Mouse (Mus musculus) myocyte (in vitro differentiated cells): Measurements from ENCODE around the gene Nkap. TPM values are rescaled to one million over a fixed set of nuclear protein-coding genes. Genes with fewer than 3 reads are reported as not detected.
A peak's percentile ranks its signal among the peaks of the same experiment; 100 is the strongest.

Experiments used
- H3K27me3 ChIP-seq: one replicate; pipeline ENCODE4 v1.6.1; 2011; ENCODE audit not compliant: control insufficient read depth, insufficient read depth, insufficient read length
- H3K36me3 ChIP-seq: one replicate; pipeline ENCODE4 v1.6.1; 2011; ENCODE audit not compliant: control insufficient read depth, insufficient read depth
- H3K4me2 ChIP-seq: one replicate; pipeline ENCODE4 v1.6.1; 2011; ENCODE audit warnings: low read depth, control low read depth
- H3K4me3 ChIP-seq: one replicate; pipeline ENCODE4 v1.5.1; 2011; ENCODE audit warnings: mild to moderate bottlenecking, control low read depth, moderate library complexity
- H3K79me2 ChIP-seq: one replicate; pipeline ENCODE4 v1.6.1; 2011; ENCODE audit not compliant: control insufficient read depth, insufficient read depth
- H3ac ChIP-seq: one replicate; pipeline ENCODE4 v1.6.1; 2011; ENCODE audit not compliant: control insufficient read depth, insufficient read length
- CEBPB ChIP-seq: IDR thresholded peaks from 2 replicates; pipeline ENCODE4 v1.6.1; 2011; ENCODE audit warnings: mild to moderate bottlenecking, moderate library complexity; ENCODE audit not compliant: poor library complexity, insufficient read depth, severe bottlenecking
- E2F4 ChIP-seq: IDR thresholded peaks from one replicate; pipeline ENCODE4 v1.6.1; 2011; ENCODE audit warnings: mild to moderate bottlenecking, control low read depth, moderate library complexity; ENCODE audit not compliant: insufficient read depth
- MAX ChIP-seq: IDR thresholded peaks from one replicate; pipeline ENCODE4 v1.6.1; 2011; ENCODE audit warnings: low read depth, mild to moderate bottlenecking, control low read depth
- MYOD1 ChIP-seq, 3 experiments: IDR thresholded peaks; one replicate each; pipeline ENCODE4 v1.6.1; 2011; ENCODE audit warnings: control low read depth in 2 of 3, low read depth in 2 of 3, mild to moderate bottlenecking in 2 of 3, moderate library complexity in 1 of 3; ENCODE audit not compliant: insufficient read length in 2 of 3, control insufficient read depth in 1 of 3
- MYOG ChIP-seq, 3 experiments: IDR thresholded peaks; one replicate each; pipeline ENCODE4 v1.6.1; 2011; ENCODE audit warnings: control low read depth in 2 of 3, low read depth in 2 of 3, mild to moderate bottlenecking in 2 of 3; ENCODE audit not compliant: insufficient read length in 2 of 3, control insufficient read depth in 1 of 3, insufficient read depth in 1 of 3
- POLR2A ChIP-seq: IDR thresholded peaks from one replicate; pipeline ENCODE4 v1.6.1; 2011; ENCODE audit warnings: low read depth, mild to moderate bottlenecking, control low read depth, moderate library complexity; ENCODE audit not compliant: insufficient read length
- POLR2AphosphoS2 ChIP-seq: IDR thresholded peaks from one replicate; pipeline ENCODE4 v1.6.1; 2011; ENCODE audit warnings: low read depth, control low read depth; ENCODE audit not compliant: insufficient read length
- REST ChIP-seq: IDR thresholded peaks from one replicate; pipeline ENCODE4 v1.6.1; 2011; ENCODE audit warnings: mild to moderate bottlenecking, control low read depth, moderate library complexity; ENCODE audit not compliant: insufficient read depth, insufficient read length
- SRF ChIP-seq: IDR thresholded peaks from one replicate; pipeline ENCODE4 v1.6.1; 2011; ENCODE audit warnings: low read depth; ENCODE audit not compliant: control insufficient read depth, insufficient read length
- TCF12 ChIP-seq: IDR thresholded peaks from one replicate; pipeline ENCODE4 v1.6.1; 2011; ENCODE audit warnings: mild to moderate bottlenecking, control low read depth; ENCODE audit not compliant: poor library complexity, insufficient read depth, severe bottlenecking
- TCF3 ChIP-seq: IDR thresholded peaks from one replicate; pipeline ENCODE4 v1.6.1; 2011; ENCODE audit warnings: low read depth, control low read depth; ENCODE audit not compliant: insufficient read length
- USF1 ChIP-seq: IDR thresholded peaks from one replicate; pipeline ENCODE4 v1.6.1; 2011; ENCODE audit warnings: low read depth, mild to moderate bottlenecking, control low read depth, moderate library complexity
- polyA plus RNA-seq: library from polyadenylated mRNA; unstranded; fragments of >200 nt; fragmentation: generic; extraction: Trizol; gene quantifications from one replicate; pipeline ENCODE4 v1.2.1, GENCODE M21; 2012; ENCODE audit warnings: missing spikeins

Gene Nkap
- polyA plus RNA-seq, 1 experiment, result 2.3 TPM

GRCm38 (mm10) chrX:37103826-37104225 is 22.8 kb upstream of the Nkap start:
- H3ac ChIP-seq, result no peak overlapping the region
- no peak for TF ChIP-seq MYOG (IDR thresholded peaks at IDR 0.05; ENCODE audit: control insufficient read depth in 1 of 3, insufficient read depth in 1 of 3, insufficient read length in 2 of 3, low read depth in 2 of 3)
- no peak for TF ChIP-seq MAX
- no peak for TF ChIP-seq CEBPB
- no peak for TF ChIP-seq TCF12
- TF ChIP-seq SRF, result no peak
- no peak for TF ChIP-seq POLR2AphosphoS2
- TF ChIP-seq MYOD1 (IDR thresholded peaks at IDR 0.05; ENCODE audit: control insufficient read depth in 1 of 3, insufficient read length in 2 of 3, low read depth in 2 of 3), result no peak
- no peak for TF ChIP-seq POLR2A
- TF ChIP-seq USF1, result no peak
- no peak for TF ChIP-seq E2F4
- TF ChIP-seq REST, result no peak
- no peak for TF ChIP-seq TCF3
- no peaks in the 10 kb centered on the region for H3K36me3 ChIP-seq
- H3K27me3 ChIP-seq, result no peaks in the 10 kb centered on the region
- H3K4me3 ChIP-seq, result no peak overlapping the region
- peaks cover 2% of the 10 kb centered on the region for H3K79me2 ChIP-seq
- no peak overlapping the region for H3K4me2 ChIP-seq

- TF ChIP-seq TCF3 (no peak), POLR2A (no peak), MAX (no peak), SRF (no peak), POLR2AphosphoS2 (no peak), CEBPB (no peak), USF1 (no peak), MYOG (IDR thresholded peaks at IDR 0.05; ENCODE audit: control insufficient read depth in 1 of 3, insufficient read depth in 1 of 3, insufficient read length in 2 of 3, low read depth in 2 of 3) (no peak), REST (no peak), MYOD1 (IDR thresholded peaks at IDR 0.05; ENCODE audit: control insufficient read depth in 1 of 3, insufficient read length in 2 of 3, low read depth in 2 of 3) (no peak), TCF12 (no peak), E2F4 (no peak)
- Histone ChIP-seq H3K36me3 (no peaks in the 10 kb centered on the region), H3K27me3 (no peaks in the 10 kb centered on the region), H3ac (peak overlapping the region; percentile 4), H3K4me2 (peak overlapping the region; percentile 84), H3K79me2 (peaks cover 9% of the 10 kb centered on the region), H3K4me3 (peak overlapping the region; percentile 50)
Observed at GRCm38 (mm10) chrX:37109526-37110192, 16.9 kb upstream of the Nkap start.

GRCm38 (mm10) chrX:37110193-37110880 is 16.3 kb upstream of the Nkap start, which contains the start of gene Upf3b:
Gene Upf3b, minus strand, starts transcription at chrX:37110322.
- Histone ChIP-seq H3K27me3 (peaks cover 2% of the 10 kb centered on the region), H3K4me2 (peak within 1 kb of the TSS; percentile 84), H3K36me3 (no peaks in the 10 kb centered on the region), H3K79me2 (peaks cover 9% of the 10 kb centered on the region), H3K4me3 (peak within 1 kb of the TSS; percentile 50), H3ac (peak within 1 kb of the TSS; percentile 4)
- no peak for TF ChIP-seq E2F4
- peak; percentile 65 for TF ChIP-seq POLR2A
- TF ChIP-seq POLR2AphosphoS2, result peak; percentile 66
- TF ChIP-seq MAX, result no peak
- TF ChIP-seq TCF12, result no peak
- TF ChIP-seq MYOG (IDR thresholded peaks at IDR 0.05; ENCODE audit: control insufficient read depth in 1 of 3, insufficient read depth in 1 of 3, insufficient read length in 2 of 3, low read depth in 2 of 3), result peak in 1 of 3 experiments; percentile 27
- peak in 1 of 3 experiments; percentile 21 for TF ChIP-seq MYOD1 (IDR thresholded peaks at IDR 0.05; ENCODE audit: control insufficient read depth in 1 of 3, insufficient read length in 2 of 3, low read depth in 2 of 3)
- no peak for TF ChIP-seq SRF

GRCm38 (mm10) chrX:37110881-37111193 is 15.8 kb upstream of the Nkap start:
- TF ChIP-seq E2F4 (no peak), POLR2AphosphoS2 (no peak), TCF3 (no peak), TCF12 (no peak), MYOG (IDR thresholded peaks at IDR 0.05; ENCODE audit: control insufficient read depth in 1 of 3, insufficient read depth in 1 of 3, insufficient read length in 2 of 3, low read depth in 2 of 3) (no peak), MYOD1 (IDR thresholded peaks at IDR 0.05; ENCODE audit: control insufficient read depth in 1 of 3, insufficient read length in 2 of 3, low read depth in 2 of 3) (no peak)
- H3ac ChIP-seq, result no peak overlapping the region
- H3K4me3 ChIP-seq, result no peak overlapping the region
- peak overlapping the region; percentile 34 for H3K4me2 ChIP-seq
- H3K79me2 ChIP-seq, result peaks cover 9% of the 10 kb centered on the region
- peaks cover 7% of the 10 kb centered on the region for H3K27me3 ChIP-seq
- H3K36me3 ChIP-seq, result no peaks in the 10 kb centered on the region
